Mouse (Mus musculus) ES-Bruce4 (cell line): ENCODE data around the gene Uqcr11.

Experiments
- CTCF ChIP-seq: IDR thresholded peaks from one replicate; pipeline ENCODE4 v1.8.1; 2011; ENCODE audit warnings: low read depth, low read length
- POLR2A ChIP-seq: IDR thresholded peaks from one replicate; pipeline ENCODE4 v1.8.1; 2011; ENCODE audit warnings: low read length; ENCODE audit not compliant: insufficient read depth

DNA sequence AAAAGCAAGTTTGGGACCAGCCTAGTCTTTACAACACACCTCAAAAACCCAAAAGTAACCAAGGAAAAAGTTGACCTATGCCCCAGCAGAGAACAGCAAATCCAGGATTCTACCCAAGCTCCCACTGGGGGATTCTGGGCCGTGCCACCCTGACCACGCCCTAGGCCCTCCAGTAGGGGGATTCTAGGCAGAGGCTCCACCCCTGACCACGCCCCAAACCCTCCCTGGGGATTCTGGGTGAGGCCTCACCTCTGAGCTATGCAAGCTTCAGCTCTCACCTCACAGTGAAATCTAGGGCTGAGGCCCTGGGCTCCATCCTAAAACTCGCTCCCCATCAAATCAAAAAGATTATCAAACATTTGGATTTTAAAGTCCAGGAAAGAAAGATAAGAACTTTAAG lies 16.9 kb upstream of the Uqcr11 start:
- TF ChIP-seq CTCF: no peak
- no peak for TF ChIP-seq POLR2A
